Mouse (Mus musculus) thymus, adult 2 months (tissue): ENCODE results near the gene Nsd2.

ENCODE experiments used
- CTCF ChIP-seq: fragments of 200-500 bp; IDR thresholded peaks from 2 replicates; pipeline ENCODE4 v1.5.1; 2012; ENCODE audit warnings: mild to moderate bottlenecking, control low read depth, low read length, moderate library complexity, borderline replicate concordance; ENCODE audit not compliant: control insufficient read depth, poor library complexity, insufficient read depth; ENCODE audit errors: extremely low read depth
- POLR2A ChIP-seq: fragments of 200-500 bp; IDR thresholded peaks from 2 replicates; pipeline ENCODE4 v1.6.1; 2012; ENCODE audit warnings: mild to moderate bottlenecking, low read length, control low read depth, moderate library complexity; ENCODE audit not compliant: control insufficient read depth, poor library complexity, insufficient read depth; ENCODE audit errors: extremely low read depth

GRCm38 (mm10) chr5:33818104-33818503 is 2.4 kb upstream of the Nsd2 start:
- no peak for TF ChIP-seq POLR2A
- TF ChIP-seq CTCF: no peak
